Mouse (Mus musculus) limb, embryonic 14.5 days (tissue): ENCODE data around the gene Acvr1c. TPM values are rescaled to one million over a fixed set of nuclear protein-coding genes. Genes with fewer than 3 reads are reported as not detected.

Source experiments
- ATAC-seq: fragments of 200-750 bp; cut with Nextera tagmentation; 2 replicates; pipeline ENCODE4 v1.8.0; 2017; ENCODE audit warnings: low read depth, moderate number of reproducible peaks, moderate TSS enrichment; ENCODE audit not compliant: low FRiP score
- DNase-seq: peaks from one replicate; pipeline ENCODE4 v3.0.0-alpha.2; 2015; ENCODE audit warnings: low spot score
- H3K27ac ChIP-seq: fragments of 300-500 bp; sonication (generic); replicated peaks from 2 replicates; pipeline ENCODE4 v1.5.1; 2014; ENCODE audit warnings: low read depth, mild to moderate bottlenecking, low read length, moderate library complexity, mixed read lengths
- H3K27me3 ChIP-seq: fragments of 300-500 bp; sonication (generic); 2 replicates; pipeline ENCODE4 v1.6.1; 2014; ENCODE audit warnings: low read length, mixed read lengths; ENCODE audit not compliant: control insufficient read depth, insufficient read depth
- H3K36me3 ChIP-seq: fragments of 300-500 bp; sonication (generic); 2 replicates; pipeline ENCODE4 v1.6.1; 2014; ENCODE audit warnings: mild to moderate bottlenecking, low read length, moderate library complexity, mixed read lengths; ENCODE audit not compliant: control insufficient read depth, insufficient read depth
- H3K4me1 ChIP-seq: fragments of 300-500 bp; sonication (generic); 2 replicates; pipeline ENCODE4 v1.6.1; 2014; ENCODE audit warnings: antibody characterized with exemption, low read length, mixed read lengths; ENCODE audit not compliant: control insufficient read depth, insufficient read depth
- H3K4me2 ChIP-seq: fragments of 300-500 bp; sonication (generic); replicated peaks from 2 replicates; pipeline ENCODE4 v1.6.1; 2014; ENCODE audit warnings: low read depth, mild to moderate bottlenecking, low read length, moderate library complexity; ENCODE audit not compliant: severe bottlenecking
- H3K4me3 ChIP-seq: fragments of 300-500 bp; sonication (generic); replicated peaks from 2 replicates; pipeline ENCODE4 v1.5.1; 2014; ENCODE audit warnings: low read length
- H3K9ac ChIP-seq: fragments of 300-500 bp; sonication (generic); 2 replicates; pipeline ENCODE4 v1.6.1; 2014; ENCODE audit warnings: mild to moderate bottlenecking, low read depth, low read length, moderate library complexity; ENCODE audit not compliant: severe bottlenecking
- H3K9me3 ChIP-seq: fragments of 300-500 bp; sonication (generic); 2 replicates; pipeline ENCODE4 v1.6.1; 2016; ENCODE audit warnings: low read length; ENCODE audit not compliant: control insufficient read depth
- POLR2A ChIP-seq: fragments of 200-500 bp; IDR thresholded peaks from 2 replicates; pipeline ENCODE4 v1.8.0; 2012; ENCODE audit warnings: inconsistent platforms, mild to moderate bottlenecking, moderate library complexity, borderline replicate concordance; ENCODE audit not compliant: insufficient read depth, insufficient read length; ENCODE audit errors: extremely low read depth
- WGBS: fragments of 180-500 bp; shearing (Covaris S2); extraction: QIAGEN DNeasy Blood & Tissue Kit; methylation state at CpG from one replicate; pipeline ENCODE4 v1.1.7; 2014; 5-methylcytosine and 5-hydroxymethylcytosine counted together
- polyA plus RNA-seq, 2 experiments: library from polyadenylated mRNA; depleted of rRNA in 1 of 2; stranded (reverse) in 1 of 2; unstranded in 1 of 2; fragments of >200 nt; fragmentation: Nextera tagmentation in 1 of 2; extraction: Ambion mirVana in 1 of 2; gene quantifications; 2 replicates each; pipeline versions ENCODE4 v1.2.1 to v1.2.3; 2012 to 2014

Gene Acvr1c
- polyA plus RNA-seq, 2 experiments: 0.04 to 0.21 TPM

GRCm38 (mm10) chr2:58324118-58324901 is 33.4 kb downstream of the Acvr1c start:
- no peaks in the 10 kb centered on the region for H3K9me3 ChIP-seq
- 24% methylated on average over 23 of the region's 23 CpGs for WGBS
- peak overlapping the region; percentile 43 for H3K4me3 ChIP-seq
- H3K27ac ChIP-seq: no peak overlapping the region
- peak overlapping the region; percentile 79 for H3K4me2 ChIP-seq
- peak overlapping the region; percentile 72 for H3K9ac ChIP-seq
- no peaks in the 10 kb centered on the region for H3K27me3 ChIP-seq
- H3K36me3 ChIP-seq: no peaks in the 10 kb centered on the region
- no peaks in the 10 kb centered on the region for H3K4me1 ChIP-seq
- peak; percentile 38 for DNase-seq
- TF ChIP-seq POLR2A: peak; percentile 18; the same call in 1 of the 2 replicates
- ATAC-seq: peak; percentile 74

- Histone ChIP-seq H3K36me3 (no peaks in the 10 kb centered on the region), H3K27ac (no peak overlapping the region), H3K9me3 (no peaks in the 10 kb centered on the region), H3K4me2 (no peak overlapping the region), H3K27me3 (no peaks in the 10 kb centered on the region), H3K4me3 (no peak overlapping the region), H3K9ac (no peak overlapping the region), H3K4me1 (no peaks in the 10 kb centered on the region)
- no peak for TF ChIP-seq POLR2A
- WGBS: 86% methylated on average over 6 of the region's 6 CpGs
- ATAC-seq: no peak
- DNase-seq: no peak
These were observed 34.4 kb downstream of the Acvr1c start for GRCm38 (mm10) chr2:58323274-58323673.

GRCm38 (mm10) chr2:58316186-58316585 is 41.5 kb downstream of the Acvr1c start:
- DNase-seq (no peak), ATAC-seq (no peak)
- no peaks in the 10 kb centered on the region for H3K4me1 ChIP-seq
- no peak overlapping the region for H3K4me3 ChIP-seq
- no peak overlapping the region for H3K4me2 ChIP-seq
- H3K27ac ChIP-seq: no peak overlapping the region
- H3K27me3 ChIP-seq: no peaks in the 10 kb centered on the region
- no peak overlapping the region for H3K9ac ChIP-seq
- 91% methylated on average over 7 of the region's 7 CpGs for WGBS
- H3K36me3 ChIP-seq: no peaks in the 10 kb centered on the region
- TF ChIP-seq POLR2A: no peak
- H3K9me3 ChIP-seq: no peaks in the 10 kb centered on the region

- DNase-seq (no peak), ATAC-seq (no peak)
- WGBS: 77% methylated on average over 3 of the region's 3 CpGs
- Histone ChIP-seq H3K4me3 (no peak overlapping the region), H3K9ac (no peak overlapping the region), H3K27ac (no peak overlapping the region), H3K4me1 (no peaks in the 10 kb centered on the region), H3K27me3 (no peaks in the 10 kb centered on the region), H3K4me2 (no peak overlapping the region), H3K36me3 (no peaks in the 10 kb centered on the region), H3K9me3 (no peaks in the 10 kb centered on the region)
- no peak for TF ChIP-seq POLR2A
These were observed 48.0 kb downstream of the Acvr1c start for GRCm38 (mm10) chr2:58309695-58310094.

- no peak overlapping the region for H3K27ac ChIP-seq
- H3K4me3 ChIP-seq: no peak overlapping the region
- H3K9ac ChIP-seq: no peak overlapping the region
- 57% methylated on average over 3 of the region's 3 CpGs for WGBS
- H3K9me3 ChIP-seq: no peaks in the 10 kb centered on the region
- TF ChIP-seq POLR2A: no peak
- H3K4me1 ChIP-seq: no peaks in the 10 kb centered on the region
- ATAC-seq (no peak), DNase-seq (no peak)
- H3K4me2 ChIP-seq: no peak overlapping the region
- no peaks in the 10 kb centered on the region for H3K36me3 ChIP-seq
- no peaks in the 10 kb centered on the region for H3K27me3 ChIP-seq
These were observed 53.2 kb downstream of the Acvr1c start for GRCm38 (mm10) chr2:58304450-58304849.
